Mouse (Mus musculus) heart, postnatal 25 days (tissue): Measurements from ENCODE around the gene Nr6a1. TPM values are rescaled to one million over a fixed set of nuclear protein-coding genes. Genes with fewer than 3 reads are reported as not detected.

ENCODE experiments used
- DNase-seq: peaks from one replicate; pipeline ENCODE4 v3.0.0; 2022; ENCODE audit warnings: low spot score
- intact Hi-C: fragments of 180-260 bp; cut with DNase I; formaldehyde crosslinking; loops from one replicate; pipeline ENCODE4 v1.15.1; 2025
- total RNA-seq, 2 experiments: library from RNA; stranded (reverse); gene quantifications; 2 replicates each; pipeline ENCODE4 v1.2.3; 2021

Nr6a1 gene
- total RNA-seq, 2 experiments from 2014 or later = 1.1 TPM

DNA sequence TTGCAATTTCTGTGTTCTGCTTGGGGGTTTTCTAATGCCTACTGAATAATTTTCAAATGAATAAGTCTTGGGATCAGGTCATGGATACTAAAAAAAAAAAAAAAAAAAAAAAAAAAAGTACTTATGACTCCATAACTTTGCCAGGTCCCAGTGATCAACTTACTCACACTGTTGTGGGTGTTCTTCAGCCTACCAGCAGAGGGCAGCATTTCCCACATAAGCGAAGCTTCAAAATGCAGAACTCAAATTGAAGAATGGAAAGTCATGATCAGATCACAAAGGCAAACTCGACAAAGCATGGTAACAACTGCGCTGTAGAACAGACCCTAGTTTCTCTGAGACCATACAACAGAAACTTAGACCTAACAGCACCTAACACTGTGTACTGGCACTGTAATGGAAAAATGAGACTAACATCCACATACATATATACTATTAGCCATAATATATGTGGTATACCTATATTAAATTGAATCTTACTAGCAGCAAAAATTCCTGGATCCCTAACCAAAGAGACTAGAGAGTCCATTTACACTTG, 130.3 kb downstream of the Nr6a1 start:
- peak; percentile 31 for DNase-seq
- intact Hi-C loops = loop anchor here (1.0 to 5.0 kb wide), 3 partner anchors 35 to 200 kb away; partner anchors contain the start of gene Wdr38

GRCm38 (mm10) chr2:38787338-38787737, 140.2 kb downstream of the Nr6a1 start:
- DNase-seq = no peak
- intact Hi-C loops = no loop called here

- no peak for DNase-seq
- intact Hi-C loops = no loop called here
These were observed 141.1 kb downstream of the Nr6a1 start for GRCm38 (mm10) chr2:38786216-38786960.

DNA sequence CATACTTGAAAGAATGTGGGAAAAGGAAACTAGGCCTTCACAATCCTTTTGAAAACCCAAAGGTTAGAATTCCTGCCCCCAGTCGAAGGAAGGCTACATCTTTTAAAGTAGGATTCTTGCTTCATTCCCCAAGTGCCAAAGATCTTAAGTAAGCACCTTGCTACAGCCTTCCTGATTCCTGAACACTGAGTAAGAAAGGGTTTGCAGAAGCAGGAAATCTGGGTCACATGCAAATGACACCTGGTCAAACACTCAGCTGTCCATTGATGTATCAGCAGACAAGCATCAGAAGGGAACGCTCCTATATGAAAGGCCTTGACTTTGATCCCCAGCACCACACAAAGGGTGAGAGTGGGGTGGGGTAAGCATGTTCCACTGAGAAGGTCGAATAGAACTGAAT, 142.4 kb downstream of the Nr6a1 start:
- no peak for DNase-seq
- intact Hi-C loops = no loop called here

DNA sequence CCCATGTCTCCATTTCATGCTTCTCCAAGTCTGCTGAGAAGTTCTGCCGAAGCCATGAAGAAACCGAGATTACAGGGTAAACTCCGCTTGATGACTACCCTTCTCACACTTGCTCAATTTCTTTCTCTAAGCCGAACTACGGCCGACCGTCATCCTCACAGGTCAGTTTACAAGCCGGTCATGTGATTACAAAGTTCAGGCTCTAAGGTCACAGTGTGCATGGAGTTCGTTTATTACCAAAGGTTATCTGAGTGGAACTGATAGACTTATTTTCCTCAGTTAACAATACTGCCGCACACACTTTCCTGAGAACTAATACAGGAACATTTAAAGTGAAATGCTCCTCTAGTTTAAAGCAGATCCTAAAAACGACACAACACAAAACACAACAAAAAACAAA, 143.1 kb downstream of the Nr6a1 start:
- DNase-seq = no peak
- intact Hi-C loops = no loop called here

- no peak for DNase-seq
- intact Hi-C loops = no loop called here
These were observed 144.1 kb downstream of the Nr6a1 start for GRCm38 (mm10) chr2:38783364-38783763.

- intact Hi-C loops = no loop called here
- DNase-seq = no peak
These were observed 144.8 kb downstream of the Nr6a1 start for GRCm38 (mm10) chr2:38782731-38783130.

DNA sequence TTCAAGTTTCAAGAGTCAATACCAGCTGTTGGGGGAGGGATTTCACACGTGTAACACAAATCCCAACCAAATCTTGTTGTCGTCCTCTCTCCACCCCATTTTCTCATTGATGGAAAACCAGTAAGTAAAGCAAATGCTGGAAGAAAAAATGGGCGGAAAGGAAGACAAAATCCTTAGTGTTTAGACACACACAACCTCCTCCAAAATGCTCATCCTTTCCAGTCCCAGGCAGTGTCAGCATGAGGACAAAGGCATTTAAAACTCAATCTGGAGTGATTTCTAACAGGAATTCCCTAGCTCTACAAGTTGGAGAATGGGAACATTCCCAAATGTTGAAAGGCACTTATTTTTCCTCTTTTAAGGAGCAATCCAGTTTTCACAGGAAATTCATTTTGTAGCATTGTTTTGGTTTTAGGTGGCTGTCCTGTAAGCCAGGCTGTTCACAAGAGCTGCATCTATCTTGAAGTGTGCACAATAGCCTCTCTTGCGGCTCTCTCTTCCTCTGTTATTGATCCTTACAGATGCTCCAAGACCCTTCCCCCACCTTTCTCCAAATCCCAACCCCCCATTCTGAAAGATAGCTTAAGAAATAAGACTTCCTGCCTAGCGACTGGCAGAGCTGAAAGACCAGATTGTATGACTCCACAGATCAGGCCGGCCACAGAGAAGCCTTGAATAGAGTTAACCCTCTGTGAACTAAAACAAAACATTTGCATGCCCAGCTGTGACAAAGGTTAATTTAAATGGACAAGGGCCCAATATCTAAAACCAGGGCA, 145.4 kb downstream of the Nr6a1 start:
- no peak for DNase-seq
- intact Hi-C loops = no loop called here

DNA sequence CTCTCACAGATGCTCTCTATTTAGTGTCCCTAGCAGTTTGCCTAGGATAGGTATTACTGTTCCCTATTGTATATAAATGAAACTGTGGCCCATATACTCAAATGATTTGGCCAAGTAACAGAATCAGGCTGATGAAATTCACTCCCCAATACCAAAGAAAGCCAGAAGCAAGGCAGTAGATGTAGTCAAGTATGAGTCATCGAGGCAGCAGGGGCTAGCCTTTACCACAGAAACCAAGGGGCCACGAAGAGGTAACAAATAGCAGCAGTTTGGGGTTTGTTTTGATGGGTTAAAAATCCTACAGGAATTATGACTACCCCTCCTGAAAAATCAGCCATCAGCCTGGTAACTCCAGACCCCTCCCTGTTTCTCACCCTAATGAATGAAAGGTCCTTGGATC, 147.5 kb downstream of the Nr6a1 start:
- intact Hi-C loops = no loop called here
- no peak for DNase-seq

DNA sequence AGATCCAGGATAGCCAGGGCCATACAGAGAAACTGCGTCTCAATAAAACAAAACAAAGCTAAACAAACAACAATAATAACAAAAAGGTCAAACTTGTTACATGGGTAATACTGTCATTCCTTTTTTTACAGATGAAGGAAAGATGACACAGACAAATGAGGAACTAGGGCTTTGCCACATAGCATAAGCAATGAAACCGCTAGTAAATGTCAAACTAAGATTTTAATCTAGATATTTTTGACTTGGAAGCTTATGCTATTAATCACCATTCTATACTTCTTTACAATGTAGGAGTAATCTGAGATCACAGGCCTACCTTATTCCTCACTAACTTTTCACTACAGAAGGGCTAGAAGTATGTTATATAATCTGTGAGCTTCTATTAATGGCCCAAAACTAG, 150.2 kb downstream of the Nr6a1 start:
- DNase-seq = no peak

DNA sequence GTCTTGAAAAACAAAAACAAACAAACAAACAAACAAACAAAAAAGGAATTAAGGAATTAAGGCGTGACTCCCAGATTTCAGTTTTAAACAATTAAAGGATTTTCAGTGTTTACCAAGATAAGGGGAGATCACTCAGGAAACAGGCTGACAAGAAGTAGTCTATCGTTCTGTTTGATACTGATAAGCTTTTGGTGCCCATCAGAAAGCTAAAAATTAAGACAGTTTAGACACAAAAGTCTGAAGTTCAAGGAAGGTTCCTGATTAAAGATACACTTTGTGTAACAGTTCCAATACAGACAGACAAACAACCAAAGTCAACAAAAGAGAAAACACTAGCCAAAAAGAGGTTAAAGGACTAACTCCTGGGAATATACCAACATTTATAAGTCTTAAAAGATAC, 152.6 kb downstream of the Nr6a1 start:
- intact Hi-C loops = no loop called here
- DNase-seq = no peak

More for the DNA sequence above, 150.2 kb downstream of the Nr6a1 start:
- intact Hi-C loops = no loop called here

- DNase-seq = no peak
- intact Hi-C loops = no loop called here
These were observed 156.1 kb downstream of the Nr6a1 start for GRCm38 (mm10) chr2:38771478-38771797.

GRCm38 (mm10) chr2:38770772-38771477, 156.6 kb downstream of the Nr6a1 start:
- intact Hi-C loops = no loop called here
- no peak for DNase-seq

DNA sequence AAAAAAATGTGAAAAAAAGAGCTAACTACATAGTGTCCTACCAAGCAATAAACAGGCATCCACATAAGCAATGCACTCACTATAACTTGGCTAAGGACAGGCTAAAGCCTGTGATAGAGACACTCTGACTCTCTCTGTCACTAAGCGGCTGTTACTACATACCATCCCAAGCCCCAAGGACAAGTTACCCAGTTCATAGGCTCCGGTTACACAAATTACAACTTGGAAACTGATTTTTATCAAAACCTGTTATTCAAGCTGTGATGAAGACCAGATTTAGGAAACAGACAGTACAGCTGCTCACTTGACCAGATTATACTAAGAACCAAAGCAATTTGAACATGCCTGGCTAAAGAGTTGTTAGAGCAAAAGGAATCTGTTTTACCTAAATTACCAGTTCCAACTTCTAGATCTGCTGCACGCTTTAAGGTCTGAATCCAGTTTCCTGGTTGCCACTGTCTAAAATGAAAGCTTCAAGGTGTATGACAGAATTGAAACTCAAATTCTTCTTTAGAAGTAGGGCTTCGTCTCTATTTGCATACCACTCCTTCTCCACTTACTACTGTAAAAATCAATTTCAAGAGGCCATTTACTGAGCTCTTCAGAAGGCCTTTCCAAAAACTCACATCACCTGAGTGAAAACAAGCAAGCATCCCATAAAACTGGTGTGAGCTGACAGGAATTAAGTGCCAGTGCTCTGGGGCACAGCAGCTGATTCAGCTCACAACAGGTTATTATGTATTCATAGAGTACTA, 160.1 kb downstream of the Nr6a1 start:
- DNase-seq = no peak
- intact Hi-C loops = no loop called here

DNA sequence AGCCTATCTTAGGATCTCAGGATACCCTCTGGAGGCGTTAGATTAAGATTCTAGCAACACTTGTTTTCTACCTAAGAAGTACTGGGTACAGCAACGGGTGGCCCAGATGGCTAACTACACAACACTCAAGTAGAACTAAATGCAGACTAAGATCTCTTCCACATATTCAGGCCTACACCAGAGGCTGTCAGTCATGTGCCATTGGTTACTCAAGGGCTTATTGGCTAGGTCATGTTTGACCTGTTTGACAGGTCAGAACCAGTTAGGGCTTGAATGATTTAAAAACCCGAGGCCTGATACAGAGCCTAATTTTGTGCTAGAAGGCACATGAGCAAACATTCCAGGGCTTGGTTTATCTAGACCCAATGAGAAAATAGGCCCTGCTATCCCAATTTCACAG, 187.6 kb downstream of the Nr6a1 start:
- no peak for DNase-seq
- intact Hi-C loops = loop anchor here (1.0 to 5.0 kb wide), 3 partner anchors 79 to 308 kb away; no protein-coding TSS in a partner anchor

DNA sequence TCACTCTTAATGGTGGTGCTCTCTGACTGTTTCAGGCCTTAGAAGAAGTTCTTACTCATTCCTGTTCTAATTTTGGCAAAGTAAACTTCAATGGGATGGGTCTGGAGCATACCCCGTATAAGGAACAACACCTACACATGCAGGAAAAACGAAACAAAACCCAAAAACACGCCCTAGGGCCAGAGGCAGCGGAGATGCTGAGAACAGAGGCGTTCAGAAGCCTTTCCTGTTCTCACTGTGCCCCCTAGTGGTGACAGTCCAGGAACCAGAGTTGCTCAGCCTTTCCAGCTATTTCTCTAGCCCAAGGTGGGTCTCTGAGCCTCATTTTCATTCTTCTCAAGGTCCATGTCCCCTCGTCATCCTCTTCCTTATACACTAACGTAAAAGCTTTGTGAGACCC, 188.1 kb downstream of the Nr6a1 start:
- DNase-seq = no peak
- intact Hi-C loops = loop anchor here (1.0 to 5.0 kb wide), 3 partner anchors 79 to 307 kb away; no protein-coding TSS in a partner anchor

DNA sequence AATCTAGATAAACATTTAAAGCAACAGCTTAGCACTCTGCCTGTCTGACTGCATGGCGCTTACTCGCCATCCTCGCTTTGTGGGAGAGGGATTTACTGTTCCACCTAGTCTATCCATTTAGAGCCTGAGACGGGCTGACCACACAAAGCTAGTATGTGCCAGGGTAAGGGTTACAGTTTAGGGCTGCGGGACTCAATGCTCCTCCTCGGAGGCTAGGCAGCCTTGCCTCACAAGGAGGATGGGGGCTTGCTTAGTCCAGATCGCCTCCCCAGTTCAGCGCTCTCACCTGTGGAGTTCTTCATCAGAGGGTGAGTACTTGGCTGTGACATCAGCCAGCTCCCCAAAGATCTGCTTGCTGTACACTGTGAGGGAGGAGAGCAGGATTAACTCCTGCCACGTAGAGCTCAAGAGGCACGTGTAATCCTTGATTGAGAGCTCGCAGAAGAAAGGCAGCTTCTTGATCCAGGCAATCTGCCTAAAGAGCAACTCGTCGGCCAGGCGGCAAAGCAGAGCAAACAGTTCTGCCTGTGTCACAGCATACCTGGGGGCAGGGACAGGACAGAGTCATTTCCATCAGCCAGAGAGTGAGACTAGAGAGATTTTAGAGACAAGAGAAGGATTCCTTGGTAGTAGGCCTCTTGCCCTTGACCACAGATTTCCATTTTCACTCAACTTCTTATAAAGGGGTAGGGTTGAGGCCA, 188.7 kb downstream of the Nr6a1 start:
- intact Hi-C loops = loop anchor here (1.0 to 5.0 kb wide), 3 partner anchors 78 to 306 kb away; no protein-coding TSS in a partner anchor
- no peak for DNase-seq

GRCm38 (mm10) chr2:38735740-38736139, 191.7 kb downstream of the Nr6a1 start:
- intact Hi-C loops = loop anchor here (5.0 kb wide), 1 partner anchor 303 kb away; no protein-coding TSS in a partner anchor
- DNase-seq = no peak

- no peak for DNase-seq
- intact Hi-C loops = loop anchor here (5.0 kb wide), 1 partner anchor 302 kb away; no protein-coding TSS in a partner anchor
These were observed 192.8 kb downstream of the Nr6a1 start for GRCm38 (mm10) chr2:38734721-38735120.
